Mouse (Mus musculus) adrenal gland, adult (tissue): ENCODE data around the gene Cav2.
A peak's percentile ranks its signal among the peaks of the same experiment; 100 is the strongest.

Experiments
- DNase-seq, 2 experiments: peaks; one replicate each; pipeline ENCODE4 v3.0.0; 2022 to 2023; ENCODE audit warnings: low spot score in 1 of 2; ENCODE audit not compliant: inconsistent age in 2 of 2

Gene Cav2

DNA sequence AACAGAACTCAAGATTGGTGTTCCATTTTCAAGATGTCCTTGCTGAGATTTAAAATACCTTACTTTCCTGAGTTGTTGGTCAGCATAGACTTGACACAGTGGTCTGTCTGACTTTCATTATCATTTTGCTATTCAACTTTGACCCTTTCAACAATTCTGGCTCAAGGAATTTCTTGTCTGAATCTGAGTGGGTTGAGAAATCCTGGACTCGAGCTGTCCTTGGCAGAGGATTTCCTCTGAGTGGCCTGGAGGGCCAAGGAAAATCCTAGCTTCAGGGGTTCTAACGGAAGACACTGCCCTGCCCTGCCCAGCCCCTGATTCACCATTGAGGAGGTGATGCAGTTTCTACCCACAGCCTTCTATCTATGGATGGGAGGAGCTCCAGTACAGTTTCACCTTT, 27.7 kb downstream of the Cav2 start:
- peak in 1 of 2 experiments; percentile 73 for DNase-seq

DNA sequence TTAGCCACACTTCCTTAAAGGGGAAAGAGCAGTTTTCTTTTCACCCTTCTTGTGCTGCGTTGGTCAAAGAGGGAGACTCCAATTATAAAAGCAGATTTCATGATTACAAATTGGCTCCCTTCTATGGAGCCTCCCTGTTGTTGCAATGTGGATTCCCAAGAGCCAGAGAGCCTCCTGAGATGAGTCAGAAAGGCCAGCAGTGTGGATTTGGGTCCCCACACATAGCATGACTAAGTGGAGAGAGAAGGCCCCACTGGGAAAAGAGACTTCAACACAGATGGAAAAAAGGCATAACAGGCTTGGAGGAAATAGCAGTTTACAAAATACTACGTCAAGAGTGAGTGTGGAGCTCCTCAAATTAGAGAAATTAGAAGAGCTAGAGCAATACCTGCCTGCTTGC, 28.3 kb downstream of the Cav2 start:
- DNase-seq: peak in 1 of 2 experiments; percentile 53

DNA sequence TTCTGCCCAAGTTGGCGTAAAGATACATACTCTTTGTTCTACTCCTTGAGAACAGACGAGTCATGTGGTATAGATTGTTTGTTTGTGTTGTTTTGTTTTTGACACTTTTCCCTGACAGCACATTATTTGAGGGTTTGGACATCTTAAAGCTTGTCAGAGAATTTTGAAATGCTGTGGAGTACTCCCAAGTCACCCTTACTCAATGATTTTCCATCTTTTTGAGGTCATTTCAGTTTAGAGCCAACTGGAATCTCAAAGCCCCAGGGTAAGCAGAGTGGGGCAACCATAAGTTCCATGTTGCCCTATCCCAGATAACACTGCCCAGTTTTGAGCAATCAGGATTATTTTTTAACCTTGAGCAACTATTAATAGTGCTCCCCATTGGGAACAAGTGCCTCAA, 33.3 kb downstream of the Cav2 start:
- DNase-seq: peak in 1 of 2 experiments; percentile 40

DNA sequence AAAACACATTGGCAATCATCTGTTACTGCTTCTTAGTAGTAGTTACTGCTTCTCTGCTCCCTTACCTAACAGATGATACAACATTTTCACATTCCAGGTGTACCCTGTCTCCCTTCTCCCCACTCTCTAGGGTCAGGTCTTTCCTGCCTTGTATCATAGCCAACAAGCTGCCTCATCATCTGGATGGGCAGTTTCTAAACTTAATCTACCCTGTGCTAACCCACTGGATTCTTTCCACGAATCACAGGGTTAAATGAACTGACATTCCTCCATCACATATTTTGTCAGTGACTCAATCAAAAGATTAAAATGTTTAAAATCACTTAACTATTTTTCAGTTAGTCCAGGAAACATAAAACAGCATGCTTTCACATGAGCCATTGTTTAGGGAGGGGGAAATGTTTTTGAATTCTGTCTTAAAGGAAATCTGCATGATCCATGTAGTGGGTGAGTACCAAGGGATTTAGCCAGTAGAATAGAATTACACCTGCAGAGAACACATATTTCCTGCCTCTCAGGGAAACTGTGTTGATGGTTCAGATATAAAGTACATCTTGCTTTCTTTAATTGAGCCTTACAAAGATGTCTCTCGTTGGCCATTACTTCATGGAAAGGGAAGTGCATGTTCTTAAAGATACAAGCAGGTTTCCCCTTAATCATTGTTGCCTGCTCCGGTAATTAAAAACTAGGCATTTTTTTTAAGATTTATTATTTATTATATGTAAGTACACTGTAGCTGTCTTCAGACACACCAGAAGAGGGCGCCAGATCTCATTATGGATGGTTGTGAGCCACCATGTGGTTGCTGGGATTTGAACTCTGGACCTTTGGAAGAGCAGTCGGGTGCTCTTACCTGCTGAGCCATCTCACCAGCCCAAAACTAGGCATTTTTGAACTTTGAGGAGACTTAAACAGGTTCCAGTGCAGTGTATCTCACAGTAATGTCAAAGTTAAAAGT, 34.0 kb downstream of the Cav2 start:
- no peak for DNase-seq

DNA sequence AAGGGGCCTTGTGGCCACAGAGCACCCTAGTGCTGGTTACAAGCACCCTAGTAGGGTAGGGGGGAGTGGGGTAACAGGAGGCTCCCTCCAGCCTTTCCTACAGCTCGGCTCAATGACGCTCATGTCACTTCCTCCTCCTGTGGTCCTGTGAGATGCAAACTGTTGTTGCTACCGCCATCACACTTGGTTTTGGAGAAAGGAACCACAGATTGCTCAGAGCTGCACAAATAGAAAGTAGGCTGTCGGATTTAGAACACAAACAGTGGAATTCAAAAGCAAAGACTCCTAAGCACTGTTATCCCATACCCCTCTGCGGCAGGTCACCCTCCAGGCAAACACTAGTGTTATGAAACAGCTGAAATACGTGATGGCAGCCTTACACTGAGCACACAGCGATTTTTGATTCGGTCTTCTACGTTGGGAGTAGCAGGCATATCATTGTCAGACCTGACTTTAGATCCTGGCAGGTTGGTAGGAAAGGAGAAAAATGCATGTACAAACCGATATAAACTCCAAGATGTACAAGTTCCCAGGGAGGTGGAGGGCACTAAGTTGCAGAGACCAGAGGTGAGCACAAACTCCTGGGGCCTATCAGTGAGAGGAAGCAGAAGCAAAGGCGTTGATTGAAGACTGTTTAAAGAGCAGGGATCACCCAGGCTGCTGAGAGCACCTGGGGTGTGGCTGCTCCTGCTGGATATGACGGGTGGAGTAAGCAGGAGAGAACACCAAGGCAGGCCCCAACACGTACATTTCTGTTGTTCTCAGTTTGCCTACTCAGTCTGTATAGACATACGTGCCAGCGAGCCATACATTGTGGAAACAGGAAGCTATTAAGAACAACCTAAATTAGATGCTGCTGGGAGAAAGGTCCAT, 35.5 kb downstream of the Cav2 start:
- no peak for DNase-seq

DNA sequence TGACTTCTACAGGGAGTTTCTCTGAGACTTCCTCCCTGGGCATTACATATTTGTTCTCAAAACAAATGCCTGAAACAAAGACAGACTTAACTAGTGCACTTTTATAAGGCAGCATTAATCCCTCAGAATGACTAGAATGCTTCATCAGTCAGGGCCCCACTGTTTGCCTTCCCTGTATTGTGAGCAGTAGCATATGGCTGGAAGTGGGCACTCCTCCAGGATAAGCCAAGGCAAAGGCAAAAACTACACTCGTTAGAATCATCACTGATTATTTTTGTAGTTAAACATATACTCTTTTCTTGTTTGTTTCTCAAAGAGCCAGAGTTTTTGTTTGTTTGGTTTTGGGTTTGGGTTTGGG, 36.2 kb downstream of the Cav2 start:
- no peak for DNase-seq

DNA sequence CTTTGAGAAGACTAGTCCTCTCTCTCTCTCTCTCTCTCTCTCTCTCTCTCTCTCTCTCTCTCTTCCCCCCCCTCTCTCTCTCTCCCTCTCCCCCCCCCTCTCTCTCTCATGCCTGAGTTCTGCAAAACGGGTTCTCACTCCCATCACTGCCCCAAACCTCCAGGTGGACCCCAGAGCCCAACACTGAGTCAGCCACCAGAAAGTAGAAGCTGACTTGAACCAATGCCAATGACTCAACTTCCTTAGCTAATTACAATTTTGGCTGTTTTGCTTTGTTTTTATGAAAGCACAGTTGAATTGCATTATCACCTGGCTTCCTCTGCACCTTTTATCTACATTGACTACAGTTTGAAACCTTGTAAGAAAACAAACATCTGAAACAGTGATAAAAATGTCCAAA, 37.0 kb downstream of the Cav2 start:
- no peak for DNase-seq

DNA sequence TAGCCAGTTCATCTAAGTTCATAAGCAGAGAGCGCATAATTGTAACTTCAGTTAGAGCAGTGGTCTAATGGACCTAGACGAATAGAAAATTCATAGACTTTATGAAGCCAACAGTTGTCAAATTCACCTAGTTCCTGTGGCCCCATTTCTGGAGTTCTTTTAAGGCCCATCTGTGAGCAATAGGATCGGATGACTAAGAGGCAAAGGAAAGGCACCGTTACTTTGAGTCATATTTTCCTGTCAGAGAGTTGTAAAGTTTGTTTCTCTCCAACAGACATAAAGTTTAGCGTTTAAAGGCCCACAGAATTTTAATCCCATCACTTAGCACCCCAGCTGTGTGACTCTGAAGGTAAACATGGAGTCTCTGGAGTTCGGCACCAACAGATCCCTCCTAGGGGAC, 41.0 kb downstream of the Cav2 start:
- DNase-seq: no peak

DNA sequence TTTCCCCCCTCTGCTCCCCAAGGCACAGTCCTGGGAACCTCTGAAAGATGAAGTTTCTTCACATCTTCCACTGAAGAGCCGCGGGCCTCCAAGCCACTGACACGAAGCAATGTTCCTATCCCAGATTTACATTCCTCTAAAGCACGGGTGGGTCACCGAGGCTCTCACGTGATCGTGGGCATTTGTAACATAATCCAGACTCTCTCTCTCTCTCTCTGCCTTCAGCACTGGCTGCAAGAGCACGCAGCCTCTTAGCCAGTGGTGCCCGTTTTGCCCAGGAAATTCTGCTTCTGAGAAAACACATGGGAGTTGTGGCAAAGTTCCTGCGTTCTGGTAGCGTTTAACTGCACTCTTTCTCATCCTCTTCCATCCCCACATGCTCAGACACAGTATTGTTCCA, 46.2 kb downstream of the Cav2 start:
- no peak for DNase-seq

DNA sequence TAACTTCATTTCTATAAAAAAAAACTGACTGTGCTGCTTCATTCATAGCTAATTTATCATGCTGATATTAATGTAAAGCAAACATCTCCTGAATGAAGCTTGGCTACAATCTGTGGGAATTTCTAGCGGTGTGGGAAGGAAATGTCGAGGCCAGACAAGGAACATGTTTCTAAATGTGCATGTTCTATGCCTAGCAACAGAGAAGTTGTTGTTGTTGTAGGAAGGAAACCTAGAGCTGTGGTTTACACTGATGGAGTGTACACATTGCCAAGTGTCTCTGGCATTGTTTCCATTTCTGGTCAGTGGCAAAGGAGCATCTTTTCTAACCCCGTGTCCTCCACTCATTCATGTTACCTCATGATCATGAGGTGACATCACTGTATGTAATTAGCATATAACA, 48.8 kb downstream of the Cav2 start:
- DNase-seq: no peak

DNA sequence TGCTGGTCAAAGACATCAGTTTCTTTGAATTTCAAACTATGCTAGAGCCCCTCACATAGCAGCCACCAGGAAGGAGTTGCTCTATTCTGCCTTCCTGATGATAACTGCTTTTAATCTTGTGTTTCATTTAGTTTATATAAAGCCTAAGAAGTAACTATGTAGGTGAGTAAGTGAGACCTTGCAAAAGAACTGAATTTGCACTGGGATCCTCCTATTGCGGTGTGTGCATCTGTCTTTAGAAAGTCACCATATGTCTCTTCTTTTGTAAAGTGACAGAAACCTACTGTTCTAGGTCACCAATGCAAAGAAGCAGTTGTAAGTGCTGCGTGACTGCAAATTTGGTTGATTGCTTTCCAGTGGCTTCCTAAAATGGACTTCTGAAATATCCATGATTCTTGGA, 56.7 kb downstream of the Cav2 start:
- DNase-seq: no peak
